ENCODE assay signal across 23 mouse cellular contexts in the genomic region with DNA sequence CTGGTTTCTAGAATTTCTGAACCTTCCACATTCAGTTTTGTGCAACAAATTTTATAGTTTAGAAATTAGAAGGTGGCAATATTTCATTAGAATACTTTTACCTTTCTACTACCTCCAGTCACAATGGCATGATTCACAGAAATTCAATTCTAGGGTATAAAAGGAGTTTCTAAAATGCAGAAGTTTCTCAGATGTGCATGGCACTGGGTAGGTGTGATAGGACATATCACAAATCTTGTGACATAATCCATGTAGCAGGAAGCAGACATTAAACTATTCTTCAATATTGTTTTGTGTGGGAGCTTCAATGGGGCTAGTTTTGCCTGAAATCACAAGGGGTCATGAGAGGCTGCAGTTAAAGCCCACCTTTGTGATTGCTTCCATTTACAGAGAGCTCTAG. TPM values are rescaled to one million over a fixed set of nuclear protein-coding genes. Genes with fewer than 3 reads are reported as not detected.
"Had no signal": no experiment of that assay in that cellular context is flagged by ENCODE, and none has a peak within 500 bp of the region (broad histone marks: within the 10 kb centered on the region; RNA-seq: fewer than 3 reads in every experiment).

No protein-coding gene starts in this region.

- H3K27me3 ChIP-seq: neural tube, embryonic 13.5 days; neural tube, embryonic 15.5 days; stomach, embryonic 15.5 days had no signal

- H3K27ac ChIP-seq: neural tube, embryonic 13.5 days; neural tube, embryonic 15.5 days; stomach, embryonic 15.5 days; stomach, postnatal 0 days had no signal

- H3K4me1 ChIP-seq: neural tube, embryonic 15.5 days; stomach, embryonic 15.5 days had no signal

- DNase-seq: retina, postnatal 1 day; right cerebral cortex, adult 18-20 months; right cerebral cortex, postnatal 14 days; right cerebral cortex, postnatal 25 days; right cerebral cortex, postnatal 4 days; spleen, adult 18-20 months; thymus, adult 18-20 months; thymus, adult 2 months; thymus, postnatal 14 days; thymus, postnatal 25 days; thymus, postnatal 36 days; thymus, postnatal 4 days had no signal

- H3K4me3 ChIP-seq: neural tube, embryonic 13.5 days; neural tube, embryonic 15.5 days; stomach, embryonic 15.5 days had no signal

- H3K9ac ChIP-seq: neural tube, embryonic 13.5 days; neural tube, embryonic 15.5 days; stomach, embryonic 15.5 days had no signal

RNA-seq across cellular contexts. Expression of a gene that starts 7.4 kb away (rescaled TPM):
- polyA plus RNA-seq: small intestine, adult 2 months; spleen, adult 2 months; testis, adult 2 months; thymus, adult 2 months; urinary bladder, adult 2 months had no signal

RNA-seq across cellular contexts. Expression of a gene that starts 58.8 kb away (rescaled TPM):
- total RNA-seq: neutrophil, adult 5-6 weeks had no signal
- polyA plus RNA-seq: neural tube, embryonic 13.5 days; small intestine, adult 2 months; spleen, adult 2 months; stomach, embryonic 14.5 days; stomach, embryonic 15.5 days; stomach, postnatal 0 days; thymus, adult 2 months; thymus, postnatal 0 days had no signal
